Mouse (Mus musculus): ENCODE measurements around the gene Impg1. TPM values are rescaled to one million over a fixed set of nuclear protein-coding genes. Genes with fewer than 3 reads are reported as not detected.

Impg1 gene
- total and polyA plus RNA-seq, 3 experiments, result not detected

DNA sequence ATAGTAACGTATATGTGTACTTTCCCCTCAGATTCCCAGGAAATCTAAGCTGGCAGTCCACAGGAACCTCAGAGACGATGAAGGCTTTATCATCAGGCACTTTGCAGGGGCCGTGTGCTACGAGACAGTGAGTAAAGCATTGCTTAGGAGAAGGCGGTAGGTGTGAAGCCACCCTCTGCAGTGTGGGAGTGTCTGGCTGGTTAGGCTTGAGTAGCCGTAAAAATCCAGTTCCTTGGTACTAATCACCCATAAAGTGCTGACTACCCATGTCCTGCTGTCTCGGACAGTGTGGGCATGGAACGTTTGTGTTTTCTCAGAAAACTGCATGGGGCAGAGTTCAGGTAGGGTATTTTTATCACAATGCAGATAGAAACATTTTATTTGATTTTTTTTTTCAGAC lies 195.7 kb downstream of the Impg1 start:
- no peak overlapping the region for H3K4me3 ChIP-seq (ENCODE audit: low read depth, low read length)
- ATAC-seq (ENCODE audit: extremely low read depth, insufficient number of reproducible peaks, low FRiP score, poor library complexity, severe bottlenecking) (no peak), DNase-seq (ENCODE audit: low spot score) (no peak)
- TF ChIP-seq GATA1 (IDR thresholded peaks at IDR 0.05; ENCODE audit: borderline replicate concordance, low read length), result no peak
- no peak for TF ChIP-seq CTCF (IDR thresholded peaks at IDR 0.05; ENCODE audit: low read depth, low read length)
- no peak for TF ChIP-seq POLR2AphosphoS5 (IDR thresholded peaks at IDR 0.05; ENCODE audit: insufficient replicate concordance, low read depth, low read length)
- TF ChIP-seq GATA2 (IDR thresholded peaks at IDR 0.05; ENCODE audit: borderline replicate concordance, low read depth, low read length), result no peak
- TF ChIP-seq TAL1 (conservative IDR thresholded peaks at IDR 0.05; ENCODE audit: low read depth, low read length), result no peak
- no peaks in the 10 kb centered on the region for H3K4me1 ChIP-seq (ENCODE audit: insufficient read depth, low read depth, low read length)
- no peaks in the 10 kb centered on the region for H3K9me3 ChIP-seq (replicated peaks)
- no peaks in the 10 kb centered on the region for H3K27me3 ChIP-seq (ENCODE audit: insufficient read depth, low read length)
- no peaks in the 10 kb centered on the region for H3K36me3 ChIP-seq (replicated peaks)

DNA sequence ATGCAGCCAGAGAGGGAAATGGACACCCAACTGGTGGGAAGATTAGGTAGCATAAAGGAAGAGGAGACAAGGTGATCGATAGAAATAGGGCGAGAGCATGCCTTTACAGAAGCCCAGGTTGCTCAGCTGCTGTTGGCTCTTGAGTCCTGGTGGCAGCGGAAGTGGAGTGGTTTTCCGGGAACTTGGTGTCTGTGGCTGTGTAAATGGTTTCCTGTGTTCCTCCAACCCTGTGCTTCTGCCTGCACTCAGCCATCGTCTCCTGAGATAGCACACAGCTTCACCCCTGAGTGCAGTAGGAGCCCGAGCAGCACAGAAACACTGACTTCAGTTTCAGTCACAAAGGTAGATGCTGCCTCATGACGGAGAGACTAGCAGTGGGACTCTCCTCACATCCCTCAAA lies 198.8 kb downstream of the Impg1 start:
- no peak for TF ChIP-seq POLR2AphosphoS5 (IDR thresholded peaks at IDR 0.05; ENCODE audit: insufficient replicate concordance, low read depth, low read length)
- TF ChIP-seq CTCF (IDR thresholded peaks at IDR 0.05; ENCODE audit: low read depth, low read length), result no peak
- no peak for TF ChIP-seq GATA2 (IDR thresholded peaks at IDR 0.05; ENCODE audit: borderline replicate concordance, low read depth, low read length)
- TF ChIP-seq TAL1 (conservative IDR thresholded peaks at IDR 0.05; ENCODE audit: low read depth, low read length), result no peak
- no peak for TF ChIP-seq GATA1 (IDR thresholded peaks at IDR 0.05; ENCODE audit: borderline replicate concordance, low read length)
- ATAC-seq (ENCODE audit: extremely low read depth, insufficient number of reproducible peaks, low FRiP score, poor library complexity, severe bottlenecking) (no peak), DNase-seq (ENCODE audit: low spot score) (no peak)
- Histone ChIP-seq H3K36me3 (replicated peaks) (no peaks in the 10 kb centered on the region), H3K9me3 (replicated peaks) (no peaks in the 10 kb centered on the region), H3K4me1 (ENCODE audit: insufficient read depth, low read depth, low read length) (no peaks in the 10 kb centered on the region), H3K27me3 (ENCODE audit: insufficient read depth, low read length) (no peaks in the 10 kb centered on the region), H3K4me3 (ENCODE audit: low read depth, low read length) (no peak overlapping the region)

DNA sequence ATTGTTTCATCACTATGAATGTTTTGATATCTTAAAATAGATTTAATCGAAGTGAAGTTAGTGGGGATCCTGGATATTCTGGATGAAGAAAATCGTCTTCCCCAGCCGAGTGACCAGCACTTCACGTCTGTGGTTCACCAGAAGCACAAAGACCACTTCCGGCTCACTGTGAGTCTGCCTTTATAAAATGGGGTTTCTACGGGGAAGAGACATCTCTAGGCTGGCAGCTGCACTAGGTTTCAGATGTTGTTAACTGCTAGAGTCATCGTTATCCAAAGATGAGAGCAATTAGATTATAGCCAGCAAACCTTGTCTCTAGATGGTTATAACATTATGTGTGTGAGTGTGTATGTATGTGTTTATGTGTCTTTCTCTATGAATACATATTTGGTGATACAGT lies 199.2 kb downstream of the Impg1 start:
- ATAC-seq (ENCODE audit: extremely low read depth, insufficient number of reproducible peaks, low FRiP score, poor library complexity, severe bottlenecking), result no peak
- no peaks in the 10 kb centered on the region for H3K36me3 ChIP-seq (replicated peaks)
- H3K27me3 ChIP-seq (ENCODE audit: insufficient read depth, low read length), result no peaks in the 10 kb centered on the region
- H3K9me3 ChIP-seq (replicated peaks), result no peaks in the 10 kb centered on the region
- no peak for DNase-seq (ENCODE audit: low spot score)
- H3K4me3 ChIP-seq (ENCODE audit: low read depth, low read length), result no peak overlapping the region
- TF ChIP-seq CTCF (IDR thresholded peaks at IDR 0.05; ENCODE audit: low read depth, low read length) (no peak), POLR2AphosphoS5 (IDR thresholded peaks at IDR 0.05; ENCODE audit: insufficient replicate concordance, low read depth, low read length) (no peak), GATA2 (IDR thresholded peaks at IDR 0.05; ENCODE audit: borderline replicate concordance, low read depth, low read length) (no peak), GATA1 (IDR thresholded peaks at IDR 0.05; ENCODE audit: borderline replicate concordance, low read length) (no peak)
- H3K4me1 ChIP-seq (ENCODE audit: insufficient read depth, low read depth, low read length), result no peaks in the 10 kb centered on the region
